Mouse (Mus musculus) cerebellum, postnatal 25 days (tissue): ENCODE data around the gene Rtn3.

Experiments
- DNase-seq, 2 experiments: peaks; one replicate each; pipeline ENCODE4 v3.0.0; 2021; ENCODE audit warnings: mixed read lengths in 2 of 2

Rtn3 gene

GRCm38 (mm10) chr19:7377639-7378038 lies 105.4 kb downstream of the Rtn3 start:
- DNase-seq, result no peak
